Mouse (Mus musculus) gastrocnemius, postnatal 14 days (tissue): ENCODE results near the gene Tjp3. TPM values are rescaled to one million over a fixed set of nuclear protein-coding genes. Genes with fewer than 3 reads are reported as not detected.
"Not testable (repeated sequence)": the region's sequence is repeated elsewhere in the genome, so short reads cannot be mapped to it uniquely, and the experiment has no call there.

ENCODE experiments used
- DNase-seq: peaks from one replicate; pipeline ENCODE4 v3.0.0; 2021; ENCODE audit warnings: mixed read lengths
- intact Hi-C: fragments of 180-260 bp; cut with DNase I; formaldehyde crosslinking; loops from one replicate; pipeline ENCODE4 v1.15.1; 2025; ENCODE audit warnings: low total_unique reads
- microRNA-seq, 2 experiments: library from miRNA; unstranded; fragments of <30 nt; microRNA quantifications; one replicate each; pipeline ENCODE4 v1.2.0; 2021
- total RNA-seq, 2 experiments: library from RNA; stranded (reverse); gene quantifications; 2 replicates each; pipeline ENCODE4 v1.2.3; 2021

The Tjp3 gene
- total RNA-seq, 2 experiments from 2014 or later: not detected

- DNase-seq: no peak
- intact Hi-C loops: no loop called here
Observed at GRCm38 (mm10) chr10:81244146-81244545, 47.2 kb downstream of the Tjp3 start.

DNA sequence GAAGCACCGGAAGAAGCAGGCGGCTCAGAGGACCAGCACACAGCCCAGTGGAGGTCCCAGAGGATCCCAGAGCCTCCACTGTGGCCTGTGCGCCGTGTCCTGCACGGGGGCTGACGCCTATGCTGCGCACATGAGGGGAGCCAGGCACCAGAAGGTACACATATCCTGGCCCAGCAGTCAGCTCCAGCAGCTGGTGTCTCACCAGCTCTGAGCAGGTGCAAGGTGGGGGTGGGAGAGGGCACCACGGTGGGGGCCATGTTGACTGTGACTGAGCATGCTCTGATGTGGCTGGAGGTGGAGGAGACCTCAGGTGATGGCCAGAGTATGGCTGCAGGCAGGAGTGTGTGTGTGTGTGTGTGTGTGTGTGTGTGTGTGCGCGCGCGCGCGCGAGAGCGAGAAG lies 49.4 kb downstream of the Tjp3 start:
- intact Hi-C loops: no loop called here
- DNase-seq: no peak

DNA sequence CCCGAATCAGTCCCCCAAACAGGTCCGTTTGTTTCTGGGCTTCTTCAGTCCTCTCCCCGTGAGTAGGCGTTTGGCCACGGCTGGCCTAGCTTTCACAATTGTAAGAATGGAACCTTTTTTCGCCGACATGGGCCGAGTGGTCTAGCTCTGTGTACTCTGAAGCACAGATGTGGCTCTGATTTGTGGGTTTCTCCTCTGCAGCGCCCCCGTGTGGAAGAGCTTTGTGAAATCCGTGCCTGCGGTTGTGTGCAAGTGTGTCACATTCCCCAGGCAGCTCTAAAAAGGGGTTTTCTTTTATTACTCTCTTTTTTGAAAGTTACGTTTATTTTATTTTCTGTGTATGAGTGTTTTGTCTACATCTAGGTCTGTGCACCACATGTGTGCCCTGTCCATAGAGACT lies 50.5 kb downstream of the Tjp3 start:
- intact Hi-C loops: no loop called here
- no peak for DNase-seq

DNA sequence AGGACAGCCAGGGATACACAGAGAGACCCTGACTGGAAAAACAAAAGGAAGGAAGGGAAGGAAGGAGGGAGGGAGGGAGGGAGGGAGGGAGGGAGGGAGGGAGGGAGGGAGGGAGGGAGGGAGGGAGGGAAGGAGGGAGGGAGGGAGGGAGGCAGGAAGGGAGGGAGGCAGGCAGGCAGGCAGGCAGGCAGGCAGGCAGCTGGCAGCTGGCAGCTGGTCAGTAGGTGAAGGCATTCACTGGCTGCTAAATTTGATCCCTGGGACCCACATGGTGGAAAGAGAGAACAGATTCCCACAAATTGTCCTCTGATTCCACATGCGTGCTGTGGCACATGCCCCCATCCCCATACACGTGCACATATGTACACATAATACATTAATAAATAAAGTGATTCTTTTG lies 52.8 kb downstream of the Tjp3 start:
- intact Hi-C loops: no loop called here
- DNase-seq: no peak

GRCm38 (mm10) chr10:81236471-81237268 lies 54.7 kb downstream of the Tjp3 start:
- intact Hi-C loops: no loop called here
- DNase-seq: no peak

GRCm38 (mm10) chr10:81234206-81234605 lies 57.2 kb downstream of the Tjp3 start:
- DNase-seq: no peak
- intact Hi-C loops: no loop called here

DNA sequence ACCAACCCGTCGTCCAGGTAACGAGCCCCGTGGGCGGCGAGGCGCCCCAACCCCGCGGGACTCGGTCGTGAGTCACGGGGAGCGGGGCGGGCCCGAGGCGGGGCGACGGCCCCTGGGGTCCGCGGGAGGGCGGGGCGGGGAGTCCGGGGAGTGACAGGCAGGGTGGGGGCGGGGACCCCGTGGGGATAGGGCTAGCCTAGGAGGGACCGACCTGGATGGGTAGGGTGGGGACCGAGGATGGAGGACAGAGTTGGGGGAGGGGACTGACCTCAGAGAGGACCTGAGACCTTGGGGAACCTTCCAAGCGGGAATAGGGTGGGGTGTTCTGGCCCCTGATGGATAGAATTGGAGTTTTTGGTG lies 58.2 kb downstream of the Tjp3 start:
- DNase-seq: no peak
- intact Hi-C loops: no loop called here

GRCm38 (mm10) chr10:81232580-81233225 lies 58.7 kb downstream of the Tjp3 start, which contains the start of gene Zfr2:
Gene Zfr2 (plus strand): TSS chr10:81233155.
- intact Hi-C loops: no loop called here

GRCm38 (mm10) chr10:81231436-81231835 lies 59.9 kb downstream of the Tjp3 start:
- no peak for DNase-seq
- intact Hi-C loops: no loop called here

More at GRCm38 (mm10) chr10:81232580-81233225, 58.7 kb downstream of the Tjp3 start, which contains the start of gene Zfr2:
- DNase-seq: peak; percentile 84

DNA sequence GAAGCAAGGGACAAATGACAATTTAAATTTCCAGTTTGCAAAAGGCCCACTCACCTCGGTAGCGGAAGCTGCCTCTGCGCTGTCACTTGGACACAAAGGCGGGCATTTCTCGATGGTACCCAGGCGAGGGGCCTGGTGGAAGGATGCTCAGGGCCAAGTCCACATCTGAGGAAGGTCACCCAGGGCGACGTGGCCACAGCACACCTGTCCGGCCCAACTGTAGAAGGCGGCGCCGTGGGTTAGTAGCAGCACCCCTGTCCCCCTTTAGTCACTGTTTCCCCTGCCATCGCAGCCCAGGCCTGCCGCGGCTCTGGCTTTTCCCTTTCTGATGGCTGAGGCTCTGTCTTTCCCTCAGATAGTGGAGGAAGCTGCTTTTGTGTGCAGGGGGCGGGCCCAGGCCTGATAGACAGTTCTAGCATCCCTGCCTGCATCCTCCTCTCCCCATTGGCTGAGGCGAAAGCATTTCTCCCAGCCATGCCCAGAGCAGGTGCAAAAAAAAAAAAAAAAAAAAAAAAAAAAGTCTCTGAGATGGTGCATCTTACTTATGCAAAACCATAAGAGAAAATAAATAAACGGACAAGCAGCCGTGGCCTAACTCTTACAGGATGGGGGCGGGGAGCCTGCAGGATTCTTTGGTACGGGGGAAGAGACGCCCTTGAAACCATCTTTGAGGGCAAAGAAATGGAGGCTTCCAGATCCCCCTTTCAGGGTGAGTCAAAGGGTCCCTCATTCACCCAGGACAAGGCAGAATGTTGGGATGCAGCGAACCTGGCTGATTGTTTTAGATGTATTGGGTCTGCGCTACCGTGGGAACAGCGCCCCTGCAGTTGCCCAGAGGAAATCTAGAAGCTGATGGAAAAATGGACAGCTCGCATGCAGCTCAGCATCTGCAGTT lies 60.7 kb downstream of the Tjp3 start, which contains the start of gene Atcay:
Atcay (minus strand) TSS at position 396 of the 895 bp plus-strand sequence.
- DNase-seq: no peak
- intact Hi-C loops: no loop called here

GRCm38 (mm10) chr10:81229735-81230437 lies 61.5 kb downstream of the Tjp3 start:
- no peak for DNase-seq
- intact Hi-C loops: no loop called here

GRCm38 (mm10) chr10:81223731-81224130 lies 67.7 kb downstream of the Tjp3 start:
- intact Hi-C loops, DNase-seq: not testable (repeated sequence)

Small RNA genes lying within 50 kb of the gene (microRNA-seq; reads per million reads assigned to microRNA genes)
- gene Mir3057: 3.8 to 7.0 reads per million in 2 experiments

Other genes with a start within 250 kb of the Tjp3 start
- gene Sgta, start 231.4 kb downstream of the Tjp3 start, total RNA-seq: 10 to 100 TPM; 78.6 to 79.9 TPM
- 10 to 100 TPM; 22.4 to 23.0 TPM for gene Thop1, start 221.5 kb downstream of the Tjp3 start, total RNA-seq
- 1 to 10 TPM in 1 of 2 experiments, under 1 TPM in 1; 0.53 to 1.1 TPM for gene Creb3l3, start 192.7 kb downstream of the Tjp3 start, total RNA-seq
- gene Map2k2, start 185.7 kb downstream of the Tjp3 start, total RNA-seq: 100 to 1,000 TPM; 163 to 171 TPM
- 10 to 100 TPM; 28.2 to 30.1 TPM for gene Zbtb7a, start 156.4 kb downstream of the Tjp3 start, total RNA-seq
- 10 to 100 TPM; 12.3 to 12.8 TPM for gene Pias4, start 123.7 kb downstream of the Tjp3 start, total RNA-seq
- gene Eef2, start 115.0 kb downstream of the Tjp3 start, total RNA-seq: 100 to 1,000 TPM; 892 to 898 TPM
- gene Dapk3, start 108.6 kb downstream of the Tjp3 start, total RNA-seq: 10 to 100 TPM; 21.2 to 24.8 TPM
- not detected for gene 4930442H23Rik, start 107.7 kb downstream of the Tjp3 start, total RNA-seq
- gene Nmrk2, start 89.5 kb downstream of the Tjp3 start, total RNA-seq: 1 to 10 TPM; 1.8 to 5.5 TPM
- under 1 TPM in 1 of 2 experiments, not detected in 1; 0.06 TPM for gene Atcay, start 60.7 kb downstream of the Tjp3 start, total RNA-seq
- 1 to 10 TPM; 1.7 to 2.5 TPM for gene Zfr2, start 58.4 kb downstream of the Tjp3 start, total RNA-seq
- gene Matk, start 38.6 kb downstream of the Tjp3 start, total RNA-seq: under 1 TPM; 0.33 to 0.57 TPM
- 10 to 100 TPM; 93.1 to 99.9 TPM for gene Mrpl54, start 24.6 kb downstream of the Tjp3 start, total RNA-seq
- 10 to 100 TPM; 62.8 to 71.1 TPM for gene Apba3, start 24.6 kb downstream of the Tjp3 start, total RNA-seq
- 10 to 100 TPM; 18.5 to 22.8 TPM for gene Pip5k1c, start 1.4 kb upstream of the Tjp3 start, total RNA-seq
- 1 to 10 TPM; 7.7 to 10.0 TPM for gene Cactin, start 29.5 kb upstream of the Tjp3 start, total RNA-seq
- gene Tbxa2r, start 37.1 kb upstream of the Tjp3 start, total RNA-seq: 1 to 10 TPM; 1.5 to 2.2 TPM
- gene Gipc3, start 51.7 kb upstream of the Tjp3 start, total RNA-seq: 1 to 10 TPM; 1.8 to 2.0 TPM
- gene Hmg20b, start 58.9 kb upstream of the Tjp3 start, total RNA-seq: 10 to 100 TPM; 24.3 to 25.8 TPM
- 1 to 10 TPM; 3.7 to 4.0 TPM for gene Mfsd12, start 65.9 kb upstream of the Tjp3 start, total RNA-seq
- gene 4930404N11Rik, start 74.2 kb upstream of the Tjp3 start, total RNA-seq: under 1 TPM; 0.37 to 0.42 TPM
- gene Fzr1, start 86.9 kb upstream of the Tjp3 start, total RNA-seq: 10 to 100 TPM; 11.9 to 15.4 TPM
- gene Dohh, start 92.8 kb upstream of the Tjp3 start, total RNA-seq: 10 to 100 TPM; 38.6 to 39.8 TPM
- under 1 TPM; 0.41 to 0.47 TPM for gene Gm48551, start 92.9 kb upstream of the Tjp3 start, total RNA-seq
- gene Gm48552, start 97.4 kb upstream of the Tjp3 start, total RNA-seq: under 1 TPM in 1 of 2 experiments, not detected in 1; 0.80 TPM
- gene Smim24, start 101.5 kb upstream of the Tjp3 start, total RNA-seq: under 1 TPM; 0.45 to 0.91 TPM
- gene Nfic, start 164.1 kb upstream of the Tjp3 start, total RNA-seq: 100 to 1,000 TPM; 262 to 320 TPM
- under 1 TPM; 0.09 to 0.23 TPM for gene Celf5, start 191.1 kb upstream of the Tjp3 start, total RNA-seq
- gene Ncln, start 204.8 kb upstream of the Tjp3 start, total RNA-seq: 10 to 100 TPM; 39.1 to 47.3 TPM
- gene S1pr4, start 208.6 kb upstream of the Tjp3 start, total RNA-seq: under 1 TPM; 0.64 to 0.86 TPM
- gene Gna15, start 232.6 kb upstream of the Tjp3 start, total RNA-seq: 1 to 10 TPM in 1 of 2 experiments, under 1 TPM in 1; 0.60 to 1.2 TPM